12 mouse cellular contexts compared by ENCODE assay signal in the genomic region with DNA sequence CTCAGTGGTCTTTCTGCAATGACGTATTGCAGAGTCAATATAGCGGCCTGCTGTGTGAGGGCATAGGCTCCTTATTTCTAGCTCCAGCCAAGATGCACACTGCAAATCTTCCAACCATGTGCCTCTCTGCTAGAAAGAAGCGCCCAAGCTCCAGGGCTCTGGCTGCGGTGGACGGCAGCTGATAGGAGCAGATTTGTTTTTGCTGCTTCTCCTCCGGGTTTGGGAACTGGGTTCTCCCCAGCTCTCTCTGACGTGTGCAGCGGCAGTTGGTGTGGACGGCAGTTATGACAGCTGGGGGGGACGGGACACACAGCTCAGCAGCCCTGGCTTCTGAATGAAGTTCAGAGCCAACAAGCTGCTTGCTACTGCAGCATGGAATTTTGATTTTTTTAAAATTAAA.
DNase-seq lines count a peak whose midpoint lies in the region; ATAC-seq and TF ChIP-seq lines count a peak whose summit lies in the region.
"Had no signal": no experiment of that assay in that cellular context is flagged by ENCODE, and none has a peak within 500 bp of the region (broad histone marks: within the 10 kb centered on the region; RNA-seq: fewer than 3 reads in every experiment).

No protein-coding gene starts in this region.

- no peaks in the 10 kb centered on the region for H3K4me1 ChIP-seq in forebrain, embryonic 14.5 days (ENCODE audit: control insufficient read depth, insufficient read depth, low read length)
- H3K4me1 ChIP-seq in forebrain, embryonic 12.5 days = no peaks in the 10 kb centered on the region
- peaks cover 7% of the 10 kb centered on the region; the same call in 1 of the 2 replicates for H3K4me1 ChIP-seq in lung, embryonic 15.5 days
- no peaks in the 10 kb centered on the region for H3K4me1 ChIP-seq in liver, embryonic 11.5 days (replicated peaks; ENCODE audit: control insufficient read depth, insufficient read depth, low read length)
- H3K4me1 ChIP-seq: liver, embryonic 15.5 days; stomach, embryonic 15.5 days had no signal

- H3K27ac ChIP-seq in forebrain, embryonic 14.5 days (ENCODE audit: low read depth, low read length) = no peak overlapping the region
- H3K27ac ChIP-seq in forebrain, embryonic 12.5 days = no peak overlapping the region
- no peak overlapping the region for H3K27ac ChIP-seq in lung, embryonic 15.5 days
- H3K27ac ChIP-seq in layer of hippocampus, adult 2 months = no peak overlapping the region
- H3K27ac ChIP-seq in liver, embryonic 11.5 days (ENCODE audit: low read depth, low read length) = no peak overlapping the region
- H3K27ac ChIP-seq: stomach, embryonic 15.5 days had no signal

- H3K9ac ChIP-seq in forebrain, embryonic 14.5 days (ENCODE audit: low read length) = no peak overlapping the region
- no peak overlapping the region for H3K9ac ChIP-seq in forebrain, embryonic 12.5 days
- no peak overlapping the region for H3K9ac ChIP-seq in lung, embryonic 15.5 days
- H3K9ac ChIP-seq in liver, embryonic 11.5 days (ENCODE audit: low read depth, low read length) = no peak overlapping the region
- H3K9ac ChIP-seq: liver, embryonic 15.5 days; stomach, embryonic 15.5 days had no signal

- no peak overlapping the region for H3K4me3 ChIP-seq in forebrain, embryonic 14.5 days (ENCODE audit: low read depth, low read length)
- H3K4me3 ChIP-seq in forebrain, embryonic 12.5 days (replicated peaks) = no peak overlapping the region
- H3K4me3 ChIP-seq in lung, embryonic 15.5 days = no peak overlapping the region
- H3K4me3 ChIP-seq in layer of hippocampus, adult 2 months = no peak overlapping the region
- no peak overlapping the region for H3K4me3 ChIP-seq in liver, embryonic 11.5 days (ENCODE audit: low read depth, low read length)
- H3K4me3 ChIP-seq: liver, embryonic 15.5 days; stomach, embryonic 15.5 days had no signal

- DNase-seq in forebrain, embryonic 14.5 days (ENCODE audit: low spot score) = peak; percentile 42
- no peak for DNase-seq in lung, postnatal 25 days (ENCODE audit: low spot score)
- DNase-seq in layer of hippocampus, adult 2 months (ENCODE audit: low spot score in 2 of 2) = peak; percentile 77 to 80
- peak; percentile 19 for DNase-seq in right cerebral cortex, postnatal 25 days
- DNase-seq in liver, embryonic 11.5 days (ENCODE audit: low spot score) = no peak
- DNase-seq in urinary bladder, postnatal 10 days (ENCODE audit: low spot score) = no peak
- DNase-seq: B cell, adult 2 months had no signal

- peak; percentile 51; the same call in 1 of the 2 replicates for ATAC-seq in forebrain, embryonic 14.5 days
- ATAC-seq in forebrain, embryonic 12.5 days (ENCODE audit: low FRiP score) = no peak
- no peak for ATAC-seq in lung, embryonic 15.5 days (ENCODE audit: borderline replicate concordance, extremely low read depth, low FRiP score, low TSS enrichment)
- ATAC-seq in liver, embryonic 11.5 days (replicated peaks; ENCODE audit: low FRiP score) = no peak
- ATAC-seq: Patski had no signal

- no peaks in the 10 kb centered on the region for H3K9me3 ChIP-seq in forebrain, embryonic 14.5 days (replicated peaks; ENCODE audit: control insufficient read depth, low read length)
- H3K9me3 ChIP-seq in forebrain, embryonic 12.5 days = no peaks in the 10 kb centered on the region
- H3K9me3 ChIP-seq in lung, embryonic 15.5 days = no peaks in the 10 kb centered on the region
- H3K9me3 ChIP-seq in liver, embryonic 11.5 days (ENCODE audit: control insufficient read depth, low read length) = no peaks in the 10 kb centered on the region
- H3K9me3 ChIP-seq: liver, embryonic 15.5 days; stomach, embryonic 15.5 days had no signal

- no peak overlapping the region for H3K4me2 ChIP-seq in forebrain, embryonic 14.5 days (ENCODE audit: low read length)
- no peak overlapping the region for H3K4me2 ChIP-seq in forebrain, embryonic 12.5 days
- H3K4me2 ChIP-seq in lung, embryonic 15.5 days = 0 out of 2 replicates have a peak overlapping the region, but pooled peaks have one; percentile 3
- H3K4me2 ChIP-seq in liver, embryonic 11.5 days = no peak overlapping the region
- H3K4me2 ChIP-seq: liver, embryonic 15.5 days; stomach, embryonic 15.5 days had no signal

- no peaks in the 10 kb centered on the region for H3K36me3 ChIP-seq in forebrain, embryonic 14.5 days (ENCODE audit: control insufficient read depth, insufficient read depth, low read length)
- H3K36me3 ChIP-seq in forebrain, embryonic 12.5 days (replicated peaks) = no peaks in the 10 kb centered on the region
- H3K36me3 ChIP-seq in lung, embryonic 15.5 days = no peaks in the 10 kb centered on the region
- H3K36me3 ChIP-seq in liver, embryonic 11.5 days (ENCODE audit: control insufficient read depth, insufficient read depth, low read length) = no peaks in the 10 kb centered on the region
- H3K36me3 ChIP-seq: liver, embryonic 15.5 days; stomach, embryonic 15.5 days had no signal

- WGBS in forebrain, embryonic 14.5 days = 84% methylated on average over 10 of the region's 10 CpGs
- WGBS in forebrain, embryonic 12.5 days = 93% methylated on average over 10 of the region's 10 CpGs
- WGBS in lung, embryonic 15.5 days = 50% methylated on average over 10 of the region's 10 CpGs
- WGBS in liver, embryonic 11.5 days = 77% methylated on average over 10 of the region's 10 CpGs

- no peak for TF ChIP-seq CTCF in layer of hippocampus, adult 2 months (conservative IDR thresholded peaks at IDR 0.05)

- H3K27me3 ChIP-seq in forebrain, embryonic 14.5 days (replicated peaks; ENCODE audit: control insufficient read depth, insufficient read depth, low read length) = no peaks in the 10 kb centered on the region
- no peaks in the 10 kb centered on the region for H3K27me3 ChIP-seq in forebrain, embryonic 12.5 days
- H3K27me3 ChIP-seq in lung, embryonic 15.5 days = no peaks in the 10 kb centered on the region
- H3K27me3 ChIP-seq in liver, embryonic 11.5 days (replicated peaks; ENCODE audit: control insufficient read depth, insufficient read depth, low read length) = no peaks in the 10 kb centered on the region
- H3K27me3 ChIP-seq: liver, embryonic 15.5 days; Patski; stomach, embryonic 15.5 days had no signal

Comparison
In these comparisons a context has a peak if more than half of its experiments do, and no peak if none do; other contexts are left out.
1. DNase-seq: peak in forebrain, embryonic 14.5 days (single experiment), layer of hippocampus, adult 2 months (2 of 2) and right cerebral cortex, postnatal 25 days (single experiment); none in lung, postnatal 25 days (single experiment), liver, embryonic 11.5 days (single experiment) and urinary bladder, postnatal 10 days (single experiment).